Mouse (Mus musculus): Measurements from ENCODE around the gene Pcolce. TPM values are rescaled to one million over a fixed set of nuclear protein-coding genes. Genes with fewer than 3 reads are reported as not detected.

Pcolce gene
- polyA plus RNA-seq, 1 experiment from 2014 or later = 15.1 TPM

GRCm38 (mm10) chr5:137607860-137608653 lies 5.5 kb downstream of the Pcolce start:
- Histone ChIP-seq H3K4me1 (peaks cover 12% of the 10 kb centered on the region; the same call in 1 of the 2 replicates), H3K27me3 (replicated peaks) (no peaks in the 10 kb centered on the region; the same call in 1 of the 2 replicates), H3K9me3 (no peaks in the 10 kb centered on the region), H3K36me3 (replicated peaks) (no peaks in the 10 kb centered on the region), H3K4me2 (peak overlapping the region; percentile 31), H3K27ac (no peak overlapping the region), H3K9ac (0 out of 2 replicates have a peak overlapping the region, but pooled peaks have one; percentile 16), H3K4me3 (peak overlapping the region; percentile 10; the same call in 1 of the 2 replicates)
- no peak for ATAC-seq (replicated peaks)
- WGBS = 12% methylated on average over 26 of the region's 26 CpGs

- H3K27ac ChIP-seq = peak overlapping the region; percentile 20; the same call in 1 of the 2 replicates
- peaks cover 33% of the 10 kb centered on the region for H3K4me1 ChIP-seq
- 0 out of 2 replicates have a peak, but pooled peaks cover 3% of the 10 kb centered on the region for H3K36me3 ChIP-seq (replicated peaks)
- H3K4me2 ChIP-seq = peak overlapping the region; percentile 95
- no peaks in the 10 kb centered on the region for H3K27me3 ChIP-seq (replicated peaks)
- ATAC-seq (replicated peaks) = no peak
- no peaks in the 10 kb centered on the region for H3K9me3 ChIP-seq
- H3K9ac ChIP-seq = peak overlapping the region; percentile 41
- peak overlapping the region; percentile 78 for H3K4me3 ChIP-seq
- 1% methylated on average over 22 of the region's 22 CpGs for WGBS
These were observed 12.2 kb downstream of the Pcolce start for GRCm38 (mm10) chr5:137601365-137601729.

DNA sequence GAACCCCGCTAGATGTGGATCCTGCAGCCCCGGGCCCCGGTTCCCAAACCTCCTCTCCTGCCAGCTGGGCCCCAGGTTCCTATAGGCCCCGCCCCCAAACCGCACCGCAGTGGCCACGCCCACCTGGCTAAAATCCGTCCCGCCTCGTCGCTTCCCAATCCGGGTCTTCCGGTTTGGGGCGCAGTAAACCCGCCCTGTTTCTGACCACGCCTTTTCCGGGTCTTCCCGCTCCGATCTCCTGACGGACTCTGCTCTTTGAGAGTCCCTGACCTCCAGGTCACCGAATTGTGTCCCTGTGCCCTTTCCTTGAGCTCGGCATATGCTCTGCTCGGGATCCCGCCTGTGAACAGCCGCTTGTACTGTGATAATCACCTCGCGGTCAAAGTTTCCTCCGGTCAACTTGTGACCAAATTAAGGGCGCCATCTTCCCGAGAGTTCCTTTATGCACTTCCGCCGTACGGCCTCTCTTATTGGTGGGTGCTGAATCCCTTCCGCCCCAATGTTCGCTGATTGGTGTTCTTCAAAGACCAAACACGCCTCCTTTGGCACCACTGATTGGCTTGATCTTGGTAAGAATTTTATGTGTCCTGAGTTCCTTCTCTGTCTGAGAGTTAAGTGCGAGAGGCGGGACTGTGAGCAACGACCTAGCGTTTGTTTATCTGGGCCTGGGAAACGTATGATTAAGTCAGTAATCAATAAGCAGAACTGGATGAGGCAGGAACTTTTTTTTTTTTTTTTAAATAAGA lies 12.8 kb downstream of the Pcolce start, which contains the start of gene Mospd3:
Mospd3 (minus strand) TSS at position 440 of the 746 bp plus-strand sequence.
- Histone ChIP-seq H3K27ac (peak within 1 kb of the TSS; percentile 89), H3K9ac (peak within 1 kb of the TSS; percentile 95), H3K9me3 (no peaks in the 10 kb centered on the region), H3K36me3 (replicated peaks) (0 out of 2 replicates have a peak, but pooled peaks cover 3% of the 10 kb centered on the region), H3K4me1 (peaks cover 33% of the 10 kb centered on the region), H3K4me3 (peak within 1 kb of the TSS; percentile 78), H3K4me2 (peak within 1 kb of the TSS; percentile 95), H3K27me3 (replicated peaks) (no peaks in the 10 kb centered on the region)
- WGBS = under 1% methylated on average over 41 of the region's 41 CpGs
- peak; percentile 95 for ATAC-seq (replicated peaks)

- no peak; the same call in none of the 2 replicates for ATAC-seq (replicated peaks)
- Histone ChIP-seq H3K9ac (peak overlapping the region; percentile 95), H3K36me3 (replicated peaks) (0 out of 2 replicates have a peak, but pooled peaks cover 3% of the 10 kb centered on the region), H3K4me2 (peak overlapping the region; percentile 95), H3K9me3 (no peaks in the 10 kb centered on the region), H3K4me1 (peaks cover 33% of the 10 kb centered on the region), H3K27me3 (replicated peaks) (no peaks in the 10 kb centered on the region), H3K4me3 (peak overlapping the region; percentile 78), H3K27ac (peak overlapping the region; percentile 89)
- 2% methylated on average over 19 of the region's 19 CpGs for WGBS
These were observed 13.3 kb downstream of the Pcolce start for GRCm38 (mm10) chr5:137600281-137600618.

DNA sequence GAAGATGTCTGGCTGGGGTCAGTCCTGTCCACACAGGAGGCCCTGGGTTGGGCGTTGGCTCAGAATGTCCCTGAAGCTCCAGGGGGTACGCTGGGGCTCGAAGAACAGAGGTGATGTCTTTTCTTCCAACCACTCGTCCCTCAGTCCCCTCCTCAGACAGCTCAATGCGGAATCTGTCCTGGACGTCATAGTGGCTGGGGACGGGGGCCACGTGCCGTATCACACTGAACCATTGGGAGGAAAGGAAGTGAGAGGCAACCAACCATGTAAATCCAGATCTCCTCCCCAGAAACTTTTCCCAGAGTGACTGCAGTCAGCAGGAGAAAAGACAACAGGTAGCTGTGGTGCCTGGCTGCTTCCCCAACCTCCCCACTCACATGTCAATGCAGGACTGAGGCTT lies 14.0 kb downstream of the Pcolce start:
- WGBS = 53% methylated on average over 9 of the region's 9 CpGs
- H3K36me3 ChIP-seq (replicated peaks) = 0 out of 2 replicates have a peak, but pooled peaks cover 3% of the 10 kb centered on the region
- H3K9me3 ChIP-seq = no peaks in the 10 kb centered on the region
- peak overlapping the region; percentile 95 for H3K9ac ChIP-seq
- H3K4me2 ChIP-seq = peak overlapping the region; percentile 95
- H3K4me1 ChIP-seq = peaks cover 33% of the 10 kb centered on the region
- H3K27me3 ChIP-seq (replicated peaks) = no peaks in the 10 kb centered on the region
- no peak overlapping the region for H3K27ac ChIP-seq
- peak overlapping the region; percentile 78 for H3K4me3 ChIP-seq
- ATAC-seq (replicated peaks) = no peak

- no peak overlapping the region for H3K9ac ChIP-seq
- no peak for ATAC-seq (replicated peaks)
- H3K4me1 ChIP-seq = peaks cover 33% of the 10 kb centered on the region
- H3K9me3 ChIP-seq = no peaks in the 10 kb centered on the region
- no peak overlapping the region for H3K4me3 ChIP-seq
- H3K27me3 ChIP-seq (replicated peaks) = no peaks in the 10 kb centered on the region
- H3K27ac ChIP-seq = no peak overlapping the region
- H3K36me3 ChIP-seq (replicated peaks) = 0 out of 2 replicates have a peak, but pooled peaks cover 3% of the 10 kb centered on the region
- no peak overlapping the region for H3K4me2 ChIP-seq
- 82% methylated on average over 2 of the region's 2 CpGs for WGBS
These were observed 15.3 kb downstream of the Pcolce start for GRCm38 (mm10) chr5:137598100-137598826.

- no peak overlapping the region for H3K9ac ChIP-seq
- no peak overlapping the region for H3K4me2 ChIP-seq
- H3K9me3 ChIP-seq = no peaks in the 10 kb centered on the region
- H3K27me3 ChIP-seq (replicated peaks) = no peaks in the 10 kb centered on the region
- H3K27ac ChIP-seq = no peak overlapping the region
- 0 out of 2 replicates have a peak, but pooled peaks cover 3% of the 10 kb centered on the region for H3K36me3 ChIP-seq (replicated peaks)
- H3K4me1 ChIP-seq = peaks cover 31% of the 10 kb centered on the region
- WGBS = 96% methylated on average over 6 of the region's 6 CpGs
- H3K4me3 ChIP-seq = no peak overlapping the region
- ATAC-seq (replicated peaks) = no peak
These were observed 16.0 kb downstream of the Pcolce start for GRCm38 (mm10) chr5:137597625-137598024.

DNA sequence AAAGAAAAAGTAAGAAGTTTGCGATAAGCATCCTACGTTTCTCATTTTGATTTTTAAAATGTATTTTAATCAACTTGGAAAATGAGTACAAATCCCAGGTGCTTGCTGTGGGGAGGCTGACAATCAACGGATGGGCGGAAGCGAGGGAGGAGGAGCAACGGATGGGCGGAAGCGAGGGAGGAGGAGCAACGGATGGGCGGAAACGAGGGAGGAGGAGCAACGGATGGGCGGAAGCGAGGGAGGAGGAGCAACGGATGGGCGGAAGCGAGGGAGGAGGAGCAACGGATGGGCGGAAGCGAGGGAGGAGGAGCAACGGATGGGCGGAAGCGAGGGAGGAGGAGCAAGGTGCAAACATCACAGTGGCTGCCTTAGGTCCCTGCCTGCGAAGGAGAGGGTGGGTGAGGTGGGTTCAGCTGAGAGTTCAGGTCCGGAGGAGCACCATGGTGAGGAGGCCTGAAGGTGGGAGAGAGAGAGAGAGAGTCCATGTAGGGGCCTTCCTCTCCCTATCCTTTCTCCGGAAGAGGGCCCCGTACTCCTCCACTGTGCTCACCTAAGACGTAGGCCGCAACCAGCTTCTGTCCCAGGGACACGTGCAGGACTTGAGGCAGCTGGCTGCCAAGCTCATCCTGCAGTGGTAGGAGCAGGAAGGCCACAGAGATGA lies 16.9 kb downstream of the Pcolce start:
- H3K27me3 ChIP-seq (replicated peaks) = no peaks in the 10 kb centered on the region
- WGBS = 35% methylated on average over 28 of the region's 30 CpGs
- ATAC-seq (replicated peaks) = no peak
- no peaks in the 10 kb centered on the region for H3K9me3 ChIP-seq
- 0 out of 2 replicates have a peak, but pooled peaks cover 3% of the 10 kb centered on the region for H3K36me3 ChIP-seq (replicated peaks)
- peaks cover 26% of the 10 kb centered on the region for H3K4me1 ChIP-seq
- no peak overlapping the region for H3K27ac ChIP-seq
- H3K4me2 ChIP-seq = peak overlapping the region; percentile 30
- H3K9ac ChIP-seq = no peak overlapping the region
- 0 out of 2 replicates have a peak overlapping the region, but pooled peaks have one; percentile 8 for H3K4me3 ChIP-seq

DNA sequence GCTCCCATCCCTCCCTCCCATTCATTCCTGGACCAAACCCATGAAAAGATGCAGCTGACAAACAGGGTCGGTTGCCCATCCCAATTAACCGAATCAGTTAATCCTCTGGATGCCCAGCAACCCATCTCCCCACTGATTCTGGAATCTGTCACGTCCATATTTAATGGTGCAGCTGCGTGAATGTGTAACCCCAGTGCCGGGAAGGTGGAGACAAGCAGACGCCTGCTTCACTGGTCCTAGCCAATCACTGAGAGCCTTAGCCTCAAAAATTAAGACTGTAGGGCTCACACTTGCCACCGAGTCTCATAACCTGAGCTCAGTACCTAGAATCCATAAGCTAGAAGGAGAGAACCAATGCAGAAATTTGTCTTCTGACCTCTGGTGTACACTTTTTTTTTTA lies 17.7 kb downstream of the Pcolce start:
- Histone ChIP-seq H3K9ac (no peak overlapping the region), H3K4me1 (peaks cover 21% of the 10 kb centered on the region), H3K4me3 (no peak overlapping the region), H3K4me2 (no peak overlapping the region), H3K27ac (no peak overlapping the region), H3K27me3 (replicated peaks) (no peaks in the 10 kb centered on the region), H3K36me3 (replicated peaks) (0 out of 2 replicates have a peak, but pooled peaks cover 3% of the 10 kb centered on the region), H3K9me3 (no peaks in the 10 kb centered on the region)
- 63% methylated on average over 7 of the region's 7 CpGs for WGBS
- ATAC-seq (replicated peaks) = no peak

DNA sequence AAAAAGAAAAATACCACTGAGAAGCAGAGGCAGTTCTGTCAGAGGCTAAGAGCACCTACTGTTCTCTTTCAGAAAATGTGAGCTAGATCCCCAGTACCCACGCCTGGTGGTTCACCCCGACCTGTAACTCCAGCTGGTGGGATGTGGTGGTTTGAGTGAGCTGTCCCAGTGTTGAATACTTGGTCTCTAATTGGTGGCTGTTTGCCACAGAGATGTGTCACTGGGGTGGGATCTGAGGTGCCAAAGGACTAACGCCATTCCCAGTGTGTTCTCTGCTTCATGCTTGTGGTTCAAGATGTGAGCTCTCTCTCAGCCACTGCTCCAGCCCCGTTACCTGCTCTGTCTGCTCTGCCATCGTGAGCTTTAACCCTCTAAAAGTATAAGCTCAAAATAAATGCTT lies 23.1 kb downstream of the Pcolce start:
- no peak for ATAC-seq (replicated peaks)
- 78% methylated on average over 5 of the region's 5 CpGs for WGBS
- Histone ChIP-seq H3K4me2 (no peak overlapping the region), H3K36me3 (replicated peaks) (no peaks in the 10 kb centered on the region), H3K27ac (no peak overlapping the region), H3K27me3 (replicated peaks) (no peaks in the 10 kb centered on the region), H3K4me3 (no peak overlapping the region), H3K9me3 (no peaks in the 10 kb centered on the region), H3K9ac (no peak overlapping the region), H3K4me1 (no peaks in the 10 kb centered on the region)

- Histone ChIP-seq H3K4me1 (peaks cover 16% of the 10 kb centered on the region), H3K36me3 (replicated peaks) (no peaks in the 10 kb centered on the region), H3K27me3 (replicated peaks) (no peaks in the 10 kb centered on the region), H3K4me3 (no peak overlapping the region), H3K9me3 (no peaks in the 10 kb centered on the region), H3K9ac (no peak overlapping the region), H3K27ac (no peak overlapping the region), H3K4me2 (no peak overlapping the region)
- no peak for ATAC-seq (replicated peaks)
- WGBS = 36% methylated on average over 8 of the region's 8 CpGs
These were observed 28.6 kb downstream of the Pcolce start for GRCm38 (mm10) chr5:137584976-137585375.

All from midbrain, embryonic 15.5 days (tissue).